Mouse (Mus musculus): ENCODE data around the gene Gamt. TPM values are rescaled to one million over a fixed set of nuclear protein-coding genes. Genes with fewer than 3 reads are reported as not detected.

Gamt gene
- polyA plus RNA-seq (2016; fragmentation: Nextera tagmentation; extraction: Ambion mirVana) = 43.0 and 50.0 TPM in 2 replicates

- peaks cover 69% of the 10 kb centered on the region for H3K4me1 ChIP-seq
- H3K9me3 ChIP-seq (replicated peaks) = no peaks in the 10 kb centered on the region
- H3K27ac ChIP-seq = peak within 1 kb of the TSS; percentile 94
- H3K36me3 ChIP-seq = peaks cover 35% of the 10 kb centered on the region
- peak; percentile 80 for ATAC-seq
- H3K4me3 ChIP-seq = peak within 1 kb of the TSS; percentile 58
- no peaks in the 10 kb centered on the region for H3K27me3 ChIP-seq (replicated peaks)
- H3K9ac ChIP-seq = peak within 1 kb of the TSS; percentile 72
- H3K4me2 ChIP-seq = peak within 1 kb of the TSS; percentile 90
- under 1% methylated on average over 49 of the region's 49 CpGs for WGBS (ENCODE audit: insufficient replicate concordance)
Measured at GRCm38 (mm10) chr10:80260642-80261584, at the start of gene Gamt, which contains the start of gene Dazap1. Gene Gamt, minus strand, starts transcription at chr10:80261012. Gene Dazap1, plus strand, starts transcription at chr10:80261486.

GRCm38 (mm10) chr10:80304862-80305261 is 44.0 kb upstream of the Gamt start:
- Histone ChIP-seq H3K36me3 (no peaks in the 10 kb centered on the region), H3K4me3 (peak overlapping the region; percentile 39), H3K4me1 (peaks cover 16% of the 10 kb centered on the region), H3K9me3 (replicated peaks) (no peaks in the 10 kb centered on the region), H3K27me3 (replicated peaks) (peaks cover 99% of the 10 kb centered on the region), H3K4me2 (peak overlapping the region; percentile 65), H3K27ac (no peak overlapping the region), H3K9ac (no peak overlapping the region)
- 3% methylated on average over 25 of the region's 25 CpGs for WGBS (ENCODE audit: insufficient replicate concordance)
- ATAC-seq = peak; percentile 63

- H3K27ac ChIP-seq = no peak overlapping the region
- peak overlapping the region; percentile 39 for H3K4me3 ChIP-seq
- whole genome bisulfite sequencing (ENCODE audit: insufficient replicate concordance) = 8% methylated on average over 12 of the region's 12 CpGs
- H3K4me1 ChIP-seq = peaks cover 16% of the 10 kb centered on the region
- H3K27me3 ChIP-seq (replicated peaks) = peaks cover 99% of the 10 kb centered on the region
- no peaks in the 10 kb centered on the region for H3K9me3 ChIP-seq (replicated peaks)
- no peak overlapping the region for H3K9ac ChIP-seq
- no peak; the same call in 1 of the 2 replicates for ATAC-seq
- peak overlapping the region; percentile 65 for H3K4me2 ChIP-seq
- no peaks in the 10 kb centered on the region for H3K36me3 ChIP-seq
Measured at GRCm38 (mm10) chr10:80304458-80304857, 43.6 kb upstream of the Gamt start.

- WGBS (ENCODE audit: insufficient replicate concordance) = 25% methylated on average over 9 of the region's 9 CpGs
- ATAC-seq = peak; percentile 31
- Histone ChIP-seq H3K9me3 (replicated peaks) (no peaks in the 10 kb centered on the region), H3K4me3 (no peak overlapping the region), H3K36me3 (no peaks in the 10 kb centered on the region), H3K9ac (no peak overlapping the region), H3K4me2 (no peak overlapping the region; the same call in 1 of the 2 replicates), H3K27me3 (replicated peaks) (peaks cover 99% of the 10 kb centered on the region), H3K4me1 (peaks cover 19% of the 10 kb centered on the region), H3K27ac (no peak overlapping the region)
Measured at GRCm38 (mm10) chr10:80302471-80302881, 41.7 kb upstream of the Gamt start.

- H3K27ac ChIP-seq = no peak overlapping the region
- no peaks in the 10 kb centered on the region for H3K36me3 ChIP-seq
- H3K27me3 ChIP-seq (replicated peaks) = peaks cover 99% of the 10 kb centered on the region
- H3K4me2 ChIP-seq = no peak overlapping the region; the same call in 1 of the 2 replicates
- no peak overlapping the region for H3K4me3 ChIP-seq
- H3K4me1 ChIP-seq = peaks cover 24% of the 10 kb centered on the region
- 61% methylated on average over 5 of the region's 5 CpGs for WGBS (ENCODE audit: insufficient replicate concordance)
- H3K9me3 ChIP-seq (replicated peaks) = no peaks in the 10 kb centered on the region
- no peak overlapping the region for H3K9ac ChIP-seq
- ATAC-seq = no peak; the same call in 1 of the 2 replicates
Measured at GRCm38 (mm10) chr10:80302082-80302355, 41.2 kb upstream of the Gamt start.

GRCm38 (mm10) chr10:80301256-80302081 is 40.7 kb upstream of the Gamt start:
- H3K36me3 ChIP-seq = no peaks in the 10 kb centered on the region
- peaks cover 99% of the 10 kb centered on the region for H3K27me3 ChIP-seq (replicated peaks)
- peaks cover 29% of the 10 kb centered on the region for H3K4me1 ChIP-seq
- no peak overlapping the region for H3K9ac ChIP-seq
- H3K27ac ChIP-seq = no peak overlapping the region
- no peak overlapping the region for H3K4me3 ChIP-seq
- no peak overlapping the region for H3K4me2 ChIP-seq
- no peak for ATAC-seq
- H3K9me3 ChIP-seq (replicated peaks) = no peaks in the 10 kb centered on the region
- WGBS (ENCODE audit: insufficient replicate concordance) = 61% methylated on average over 10 of the region's 10 CpGs

GRCm38 (mm10) chr10:80300672-80301181 is 39.9 kb upstream of the Gamt start:
- ATAC-seq = no peak
- Histone ChIP-seq H3K27me3 (replicated peaks) (peaks cover 93% of the 10 kb centered on the region), H3K36me3 (no peaks in the 10 kb centered on the region), H3K4me1 (peaks cover 37% of the 10 kb centered on the region), H3K4me3 (no peak overlapping the region), H3K9ac (no peak overlapping the region), H3K4me2 (no peak overlapping the region), H3K9me3 (replicated peaks) (no peaks in the 10 kb centered on the region), H3K27ac (no peak overlapping the region)
- 31% methylated on average over 11 of the region's 11 CpGs for WGBS (ENCODE audit: insufficient replicate concordance)

GRCm38 (mm10) chr10:80299824-80300223 is 39.0 kb upstream of the Gamt start:
- Histone ChIP-seq H3K4me1 (peaks cover 40% of the 10 kb centered on the region), H3K27me3 (replicated peaks) (peaks cover 84% of the 10 kb centered on the region), H3K9me3 (replicated peaks) (no peaks in the 10 kb centered on the region), H3K4me2 (no peak overlapping the region), H3K4me3 (no peak overlapping the region), H3K27ac (no peak overlapping the region), H3K36me3 (peaks cover 3% of the 10 kb centered on the region), H3K9ac (no peak overlapping the region)
- 49% methylated on average over 10 of the region's 10 CpGs for WGBS (ENCODE audit: insufficient replicate concordance)
- no peak for ATAC-seq

- Histone ChIP-seq H3K9ac (no peak overlapping the region), H3K27ac (no peak overlapping the region), H3K36me3 (peaks cover 9% of the 10 kb centered on the region), H3K27me3 (replicated peaks) (peaks cover 79% of the 10 kb centered on the region), H3K9me3 (replicated peaks) (no peaks in the 10 kb centered on the region), H3K4me2 (no peak overlapping the region), H3K4me3 (no peak overlapping the region), H3K4me1 (peaks cover 40% of the 10 kb centered on the region)
- ATAC-seq = no peak
- WGBS (ENCODE audit: insufficient replicate concordance) = 18% methylated on average over 15 of the region's 15 CpGs
Measured at GRCm38 (mm10) chr10:80299301-80299700, 38.5 kb upstream of the Gamt start.

GRCm38 (mm10) chr10:80298571-80299281 is 37.9 kb upstream of the Gamt start:
- H3K4me3 ChIP-seq = no peak overlapping the region
- no peak overlapping the region for H3K4me2 ChIP-seq
- H3K4me1 ChIP-seq = peaks cover 46% of the 10 kb centered on the region
- no peaks in the 10 kb centered on the region for H3K9me3 ChIP-seq (replicated peaks)
- H3K27me3 ChIP-seq (replicated peaks) = peaks cover 73% of the 10 kb centered on the region
- H3K27ac ChIP-seq = no peak overlapping the region
- ATAC-seq = no peak
- no peak overlapping the region for H3K9ac ChIP-seq
- H3K36me3 ChIP-seq = peaks cover 14% of the 10 kb centered on the region
- WGBS (ENCODE audit: insufficient replicate concordance) = 6% methylated on average over 26 of the region's 26 CpGs

GRCm38 (mm10) chr10:80297526-80298133 is 36.8 kb upstream of the Gamt start:
- Histone ChIP-seq H3K27me3 (replicated peaks) (peaks cover 64% of the 10 kb centered on the region), H3K36me3 (peaks cover 22% of the 10 kb centered on the region), H3K9me3 (replicated peaks) (no peaks in the 10 kb centered on the region), H3K9ac (no peak overlapping the region), H3K4me1 (peaks cover 54% of the 10 kb centered on the region), H3K4me2 (no peak overlapping the region), H3K4me3 (no peak overlapping the region), H3K27ac (no peak overlapping the region)
- no peak for ATAC-seq
- 50% methylated on average over 8 of the region's 8 CpGs for WGBS (ENCODE audit: insufficient replicate concordance)
